Mouse (Mus musculus): ENCODE results near the gene 2810459M11Rik. TPM values are rescaled to one million over a fixed set of nuclear protein-coding genes. Genes with fewer than 3 reads are reported as not detected.
"Not testable (repeated sequence)": the region's sequence is repeated elsewhere in the genome, so short reads cannot be mapped to it uniquely, and the experiment has no call there.

The 2810459M11Rik gene
- polyA plus RNA-seq (2016; fragmentation: Nextera tagmentation; extraction: Ambion mirVana): 0.20 and 0.48 TPM in 2 replicates

DNA sequence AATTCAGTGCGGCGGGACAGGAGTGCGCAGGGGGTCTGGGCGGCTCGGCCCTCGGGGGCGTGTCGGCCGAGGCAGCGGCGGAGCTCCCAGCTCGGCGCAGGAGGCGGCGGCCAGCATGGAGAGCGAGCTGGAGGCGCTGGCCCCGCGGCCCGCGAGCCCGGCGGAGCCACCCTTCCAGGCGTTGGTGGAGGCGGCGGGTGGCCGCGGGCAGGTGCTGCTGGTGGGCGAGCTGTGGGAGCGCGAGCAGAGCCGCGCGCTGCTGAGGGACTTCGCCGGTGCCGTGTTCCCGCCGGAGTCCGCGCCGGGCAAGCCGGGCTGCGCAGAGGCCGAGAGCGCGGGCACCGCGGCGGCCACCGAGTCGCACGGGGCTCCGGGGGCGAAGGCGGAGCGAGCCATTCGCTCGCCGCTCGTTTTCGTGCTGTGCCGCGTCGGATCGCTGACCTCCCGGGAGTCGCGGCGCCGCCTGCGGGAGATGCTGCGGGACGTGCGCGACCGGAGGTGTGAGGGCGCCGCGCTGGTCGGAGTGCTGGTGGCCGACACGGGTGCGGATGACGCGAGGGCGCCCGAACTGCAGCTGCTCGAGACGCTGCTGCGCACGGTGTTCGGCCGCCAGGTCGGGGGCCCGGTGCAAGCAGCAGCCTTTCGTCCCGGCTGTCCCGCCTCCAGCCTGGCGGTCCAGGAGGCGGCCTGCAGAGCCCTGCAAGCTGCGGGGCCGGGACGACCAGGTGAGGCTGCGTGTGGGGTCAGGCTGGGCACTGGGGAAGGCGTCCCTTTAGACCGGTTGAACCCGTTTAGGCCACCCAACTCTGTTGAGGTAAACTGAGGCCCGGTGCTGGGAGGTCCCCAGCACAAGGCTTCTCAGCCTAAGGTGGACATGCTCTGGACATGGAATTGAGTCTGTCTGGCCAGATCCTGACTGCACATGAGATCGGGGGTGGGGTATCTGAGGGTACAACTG lies at the start of gene 2810459M11Rik:
2810459M11Rik (plus strand) TSS at position 16 of the 958 bp plus-strand sequence.
- H3K4me3 ChIP-seq: peak within 1 kb of the TSS; percentile 60
- H3K9ac ChIP-seq (replicated peaks): peak within 1 kb of the TSS; percentile 68
- under 1% methylated on average over 101 of the region's 110 CpGs for WGBS
- peak; percentile 75 for ATAC-seq (ENCODE audit: low FRiP score, low read depth)
- no peak within 1 kb of the TSS for H3K27ac ChIP-seq (replicated peaks)
- peak within 1 kb of the TSS; percentile 99 for H3K4me2 ChIP-seq (replicated peaks)
- peaks cover 61% of the 10 kb centered on the region for H3K27me3 ChIP-seq
- H3K36me3 ChIP-seq: no peaks in the 10 kb centered on the region
- H3K4me1 ChIP-seq: peaks cover 11% of the 10 kb centered on the region
- H3K9me3 ChIP-seq: peaks cover 7% of the 10 kb centered on the region; the same call in 1 of the 2 replicates

DNA sequence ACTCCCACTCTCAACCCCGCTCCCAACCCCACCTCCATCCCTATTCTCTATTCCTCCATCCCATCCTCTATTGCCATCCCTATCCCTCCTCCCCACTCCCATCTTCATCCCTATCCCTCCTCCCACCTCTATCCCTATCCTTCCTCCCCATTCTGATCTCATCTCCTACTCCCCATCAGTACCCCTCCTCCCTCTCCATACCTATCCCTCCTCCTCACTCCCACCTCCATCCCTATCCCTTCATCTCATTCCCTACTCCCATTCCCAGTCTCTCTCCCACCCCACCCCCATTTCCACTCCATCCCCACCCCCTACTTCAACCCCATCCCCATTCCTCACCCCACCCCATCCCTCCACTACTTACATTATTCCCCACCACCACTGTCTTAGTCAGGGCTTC lies 48.4 kb upstream of the 2810459M11Rik start:
- no peaks in the 10 kb centered on the region for H3K36me3 ChIP-seq
- H3K4me3 ChIP-seq: no peak overlapping the region
- H3K9me3 ChIP-seq: no peaks in the 10 kb centered on the region
- no peak overlapping the region for H3K4me2 ChIP-seq (replicated peaks)
- 94% methylated on average over 1 of the region's 1 CpGs for WGBS
- no peak for ATAC-seq (ENCODE audit: low FRiP score, low read depth)
- H3K27ac ChIP-seq (replicated peaks): no peak overlapping the region
- no peaks in the 10 kb centered on the region for H3K4me1 ChIP-seq
- no peaks in the 10 kb centered on the region for H3K27me3 ChIP-seq
- no peak overlapping the region for H3K9ac ChIP-seq (replicated peaks)

DNA sequence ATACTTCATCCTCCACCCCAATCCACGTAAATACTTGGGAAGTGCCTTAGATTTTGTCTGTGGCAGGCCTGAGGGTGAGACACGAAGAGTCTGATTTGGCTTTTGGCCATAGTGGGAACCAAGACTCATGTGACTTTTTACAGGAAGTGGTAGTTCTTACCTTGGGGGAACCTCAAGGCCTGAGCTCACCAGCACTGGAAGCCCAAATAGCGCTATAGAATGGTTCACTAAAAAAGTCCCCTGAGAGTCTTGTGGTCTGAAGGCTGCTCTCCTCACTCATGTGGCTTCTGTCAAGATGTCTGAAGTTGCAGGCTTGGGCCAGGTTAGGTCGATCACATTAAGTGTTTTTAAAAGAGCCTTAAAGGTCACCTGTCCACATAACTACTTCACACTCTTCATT lies 47.7 kb upstream of the 2810459M11Rik start:
- no peak for ATAC-seq (ENCODE audit: low FRiP score, low read depth)
- 91% methylated on average over 4 of the region's 4 CpGs for WGBS
- H3K4me2 ChIP-seq (replicated peaks): no peak overlapping the region
- H3K4me1 ChIP-seq: no peaks in the 10 kb centered on the region
- no peaks in the 10 kb centered on the region for H3K9me3 ChIP-seq
- no peak overlapping the region for H3K4me3 ChIP-seq
- H3K36me3 ChIP-seq: no peaks in the 10 kb centered on the region
- no peak overlapping the region for H3K27ac ChIP-seq (replicated peaks)
- H3K27me3 ChIP-seq: no peaks in the 10 kb centered on the region
- H3K9ac ChIP-seq (replicated peaks): no peak overlapping the region

DNA sequence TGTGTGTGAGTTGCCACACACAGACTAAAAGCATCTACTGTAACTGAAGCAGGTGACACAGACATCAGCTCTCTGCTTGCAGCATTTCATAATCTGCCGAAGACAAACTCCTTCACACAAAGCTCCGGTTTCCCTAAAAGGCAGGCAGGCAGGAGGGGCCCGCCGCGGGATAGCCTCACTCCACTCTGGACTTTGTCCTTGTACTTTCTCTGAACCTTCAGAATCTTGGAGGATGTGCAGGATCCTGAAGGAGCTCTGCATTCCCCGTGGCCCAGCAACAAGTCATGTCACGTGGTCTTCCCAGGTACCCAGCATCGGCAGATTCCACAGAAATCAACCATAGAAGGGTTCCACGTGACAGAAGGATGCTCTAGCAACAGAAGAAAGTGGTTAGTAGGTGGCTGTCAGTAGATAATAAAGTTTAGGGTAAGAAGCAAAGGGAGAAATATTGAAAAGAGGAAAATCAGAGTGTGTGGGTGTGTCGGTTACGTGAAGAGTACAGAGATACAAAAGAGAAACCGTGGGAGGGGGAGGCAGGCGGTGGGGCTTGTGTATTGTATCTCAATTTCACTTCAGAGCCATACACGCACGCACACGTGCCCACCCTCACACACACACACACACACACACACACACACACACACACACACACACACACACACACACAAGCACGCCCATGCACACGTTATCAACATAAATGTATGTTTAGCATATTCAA lies 45.7 kb upstream of the 2810459M11Rik start:
- H3K27me3 ChIP-seq: no peaks in the 10 kb centered on the region
- H3K36me3 ChIP-seq: no peaks in the 10 kb centered on the region
- no peaks in the 10 kb centered on the region for H3K4me1 ChIP-seq
- H3K4me2 ChIP-seq (replicated peaks): no peak overlapping the region
- no peaks in the 10 kb centered on the region for H3K9me3 ChIP-seq
- H3K4me3 ChIP-seq: no peak overlapping the region
- no peak overlapping the region for H3K9ac ChIP-seq (replicated peaks)
- WGBS: 86% methylated on average over 18 of the region's 18 CpGs
- H3K27ac ChIP-seq (replicated peaks): no peak overlapping the region
- no peak for ATAC-seq (ENCODE audit: low FRiP score, low read depth)

DNA sequence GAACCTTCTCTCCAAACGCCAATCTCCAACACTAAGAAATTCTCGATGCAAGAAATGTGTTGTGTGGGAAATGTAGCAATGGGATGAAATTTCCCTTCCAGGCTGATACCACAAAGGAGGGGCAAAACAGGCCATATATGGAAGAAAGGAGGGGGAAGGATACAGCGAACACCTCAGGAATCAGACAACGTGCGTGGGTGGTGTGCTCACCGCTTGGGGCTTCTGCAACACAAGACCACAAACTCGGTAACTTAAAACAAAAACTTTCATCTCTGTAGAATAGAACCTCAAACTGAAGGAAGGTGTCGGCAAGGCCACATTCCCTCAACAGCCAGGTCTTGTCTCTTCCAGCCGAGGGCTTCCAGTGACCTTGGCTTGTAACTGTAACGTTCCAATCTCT lies 40.1 kb upstream of the 2810459M11Rik start:
- H3K36me3 ChIP-seq: no peaks in the 10 kb centered on the region
- H3K27ac ChIP-seq (replicated peaks): no peak overlapping the region
- H3K9me3 ChIP-seq: no peaks in the 10 kb centered on the region
- peaks cover 5% of the 10 kb centered on the region; the same call in 1 of the 2 replicates for H3K4me1 ChIP-seq
- no peak overlapping the region for H3K4me3 ChIP-seq
- 85% methylated on average over 10 of the region's 10 CpGs for WGBS
- H3K9ac ChIP-seq (replicated peaks): no peak overlapping the region
- ATAC-seq (ENCODE audit: low FRiP score, low read depth): no peak
- H3K4me2 ChIP-seq (replicated peaks): no peak overlapping the region
- H3K27me3 ChIP-seq: peaks cover 5% of the 10 kb centered on the region; the same call in 1 of the 2 replicates

DNA sequence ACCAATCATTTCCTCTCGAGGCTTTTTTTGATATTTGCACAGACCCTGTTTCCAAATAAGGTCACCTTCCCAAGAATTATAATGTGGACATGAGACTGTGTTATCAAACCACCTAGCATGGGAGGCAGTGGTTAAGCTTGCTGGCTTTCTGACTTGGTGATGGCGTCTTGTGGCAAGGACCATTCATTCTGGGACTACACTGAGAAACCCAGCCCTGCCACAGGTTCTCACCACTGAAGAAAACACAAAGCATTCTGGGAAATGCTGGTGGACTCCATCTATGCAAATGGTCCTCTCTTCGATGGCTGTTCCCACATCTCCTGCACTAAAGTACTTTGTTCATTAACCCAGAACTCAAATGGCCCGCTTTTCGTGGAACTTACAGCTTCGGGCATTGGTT lies 39.6 kb upstream of the 2810459M11Rik start:
- H3K36me3 ChIP-seq: no peaks in the 10 kb centered on the region
- H3K9ac ChIP-seq (replicated peaks): no peak overlapping the region
- H3K9me3 ChIP-seq: no peaks in the 10 kb centered on the region
- H3K4me2 ChIP-seq (replicated peaks): no peak overlapping the region
- H3K4me3 ChIP-seq: no peak overlapping the region
- no peak for ATAC-seq (ENCODE audit: low FRiP score, low read depth)
- 91% methylated on average over 6 of the region's 6 CpGs for WGBS
- H3K27ac ChIP-seq (replicated peaks): no peak overlapping the region
- H3K27me3 ChIP-seq: peaks cover 5% of the 10 kb centered on the region; the same call in 1 of the 2 replicates
- peaks cover 5% of the 10 kb centered on the region; the same call in 1 of the 2 replicates for H3K4me1 ChIP-seq

DNA sequence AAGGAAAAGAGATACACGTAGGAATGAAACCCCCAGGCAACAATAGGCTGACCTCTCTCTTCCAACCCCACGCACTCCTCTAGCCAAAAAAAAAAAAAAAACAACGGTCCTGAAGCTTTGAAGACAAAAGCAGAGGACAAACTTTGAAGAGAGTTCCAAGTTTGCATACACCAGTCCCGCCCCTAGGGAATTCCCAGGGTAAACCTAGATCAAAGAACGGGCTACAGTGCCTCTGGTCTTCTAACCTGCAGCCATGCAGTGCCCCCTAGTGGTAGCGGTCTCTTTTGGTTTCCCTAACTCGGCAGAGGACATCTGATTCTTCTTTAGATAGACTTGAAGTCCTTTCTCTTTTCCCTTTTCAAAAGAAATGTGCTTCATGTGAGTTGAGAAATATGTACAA lies 37.9 kb upstream of the 2810459M11Rik start:
- Histone ChIP-seq H3K4me2 (replicated peaks) (no peak overlapping the region), H3K4me1 (peaks cover 5% of the 10 kb centered on the region; the same call in 1 of the 2 replicates), H3K9me3 (no peaks in the 10 kb centered on the region), H3K4me3 (no peak overlapping the region), H3K27me3 (peaks cover 5% of the 10 kb centered on the region; the same call in 1 of the 2 replicates), H3K36me3 (no peaks in the 10 kb centered on the region), H3K27ac (replicated peaks) (no peak overlapping the region), H3K9ac (replicated peaks) (no peak overlapping the region)
- WGBS: 3% methylated on average over 7 of the region's 7 CpGs
- ATAC-seq (ENCODE audit: low FRiP score, low read depth): peak; percentile 81

DNA sequence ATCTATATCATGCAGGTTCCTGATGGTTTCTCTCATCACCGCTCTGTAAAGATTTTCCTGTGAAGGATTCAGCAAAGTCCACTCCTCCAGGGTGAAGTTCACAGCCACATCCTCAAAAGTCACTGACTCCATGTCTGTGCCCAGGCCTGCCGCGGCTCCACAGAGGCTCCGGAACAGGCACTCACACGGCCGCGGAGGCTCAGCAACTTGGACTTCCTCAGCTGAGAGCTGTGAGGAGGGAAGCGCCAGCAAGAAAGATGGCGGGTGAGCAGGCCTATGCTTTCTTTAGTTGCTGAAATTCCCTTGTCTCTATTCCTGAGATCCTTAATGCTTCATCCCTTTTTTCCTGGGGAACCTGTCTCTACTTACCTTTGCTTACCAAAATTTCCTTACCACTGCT lies 29.9 kb upstream of the 2810459M11Rik start:
- H3K27ac ChIP-seq (replicated peaks); H3K9me3 ChIP-seq; H3K4me1 ChIP-seq; H3K36me3 ChIP-seq; H3K4me3 ChIP-seq; H3K9ac ChIP-seq (replicated peaks); ATAC-seq (ENCODE audit: low FRiP score, low read depth); H3K4me2 ChIP-seq (replicated peaks): not testable (repeated sequence)
- H3K27me3 ChIP-seq: peaks cover 40% of the 10 kb centered on the region
- WGBS: 94% methylated on average over 9 of the region's 9 CpGs

DNA sequence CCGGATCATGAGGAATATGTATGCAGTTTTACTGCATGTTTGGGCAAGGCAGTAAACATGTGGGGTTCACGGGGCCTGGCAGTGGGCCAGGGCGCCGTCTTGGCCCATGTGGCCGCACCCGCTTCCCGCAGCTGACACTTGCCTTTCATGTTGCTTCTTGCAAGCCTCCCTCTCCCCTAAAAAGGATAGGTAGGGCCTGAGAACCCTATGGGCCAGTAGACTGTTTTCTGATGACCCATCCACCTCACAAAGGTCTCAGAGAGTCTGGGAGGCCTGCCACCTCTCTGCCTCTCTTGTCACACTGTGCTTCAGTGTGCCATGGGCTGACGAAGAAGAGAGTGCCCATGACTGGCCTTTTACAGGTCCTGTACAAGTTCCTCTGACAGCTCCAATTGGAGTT lies 29.1 kb upstream of the 2810459M11Rik start, which contains the start of gene Spata3:
Spata3 (plus strand) TSS at position 301 of the 400 bp plus-strand sequence.
- Histone ChIP-seq H3K27ac (replicated peaks) (no peak within 1 kb of the TSS), H3K4me2 (replicated peaks) (no peak within 1 kb of the TSS), H3K4me1 (peaks cover 9% of the 10 kb centered on the region; the same call in 1 of the 2 replicates), H3K4me3 (no peak within 1 kb of the TSS), H3K27me3 (peaks cover 40% of the 10 kb centered on the region), H3K9me3 (no peaks in the 10 kb centered on the region), H3K9ac (replicated peaks) (no peak within 1 kb of the TSS), H3K36me3 (no peaks in the 10 kb centered on the region)
- ATAC-seq (ENCODE audit: low FRiP score, low read depth): no peak
- WGBS: 95% methylated on average over 8 of the region's 8 CpGs

DNA sequence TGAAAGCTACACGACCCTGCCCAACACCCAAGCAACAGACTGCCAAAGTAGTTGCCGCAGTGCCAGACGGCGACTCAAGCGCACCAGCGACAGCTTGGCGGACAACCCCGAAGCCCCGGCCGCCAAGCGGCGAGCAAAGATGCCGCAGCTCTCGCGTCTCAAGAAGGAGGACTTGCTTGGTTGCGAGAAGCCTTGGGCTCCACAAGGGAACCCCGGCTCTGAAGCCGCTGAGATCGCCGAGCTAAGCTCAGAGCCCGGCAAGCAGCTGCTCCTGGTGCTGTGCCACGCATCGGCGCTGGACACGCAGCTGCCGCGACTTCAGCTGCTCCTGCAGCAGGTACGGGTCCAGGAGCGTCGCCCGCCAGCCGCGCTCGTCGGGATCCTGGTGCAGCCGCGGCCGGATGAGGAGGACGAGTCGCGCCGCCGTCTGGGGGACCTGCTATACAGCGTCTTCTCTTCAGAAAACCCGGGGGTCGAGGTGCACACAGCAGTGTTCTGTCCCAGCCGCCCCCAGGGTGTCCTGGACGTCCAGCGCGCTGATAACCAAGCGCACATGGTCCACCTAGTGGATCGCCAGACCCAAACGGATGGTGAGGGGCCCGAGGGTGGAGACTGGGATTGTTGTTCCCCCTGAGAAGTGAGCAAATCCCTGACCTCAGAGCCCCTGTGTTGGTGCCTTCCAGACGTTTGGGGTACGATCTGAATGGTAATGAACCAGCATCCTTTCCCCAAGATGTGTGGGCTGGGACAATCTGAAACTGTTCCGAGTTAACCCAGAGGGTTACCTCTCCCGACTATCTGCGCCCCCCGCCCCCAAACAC lies 27.2 kb upstream of the 2810459M11Rik start:
- WGBS: 3% methylated on average over 60 of the region's 60 CpGs
- Histone ChIP-seq H3K4me1 (peaks cover 9% of the 10 kb centered on the region; the same call in 1 of the 2 replicates), H3K36me3 (no peaks in the 10 kb centered on the region), H3K9me3 (no peaks in the 10 kb centered on the region), H3K4me3 (peak overlapping the region; percentile 53), H3K9ac (replicated peaks) (peak overlapping the region; percentile 59), H3K27me3 (peaks cover 40% of the 10 kb centered on the region), H3K4me2 (replicated peaks) (peak overlapping the region; percentile 91), H3K27ac (replicated peaks) (no peak overlapping the region)
- ATAC-seq (ENCODE audit: low FRiP score, low read depth): peak; percentile 83

DNA sequence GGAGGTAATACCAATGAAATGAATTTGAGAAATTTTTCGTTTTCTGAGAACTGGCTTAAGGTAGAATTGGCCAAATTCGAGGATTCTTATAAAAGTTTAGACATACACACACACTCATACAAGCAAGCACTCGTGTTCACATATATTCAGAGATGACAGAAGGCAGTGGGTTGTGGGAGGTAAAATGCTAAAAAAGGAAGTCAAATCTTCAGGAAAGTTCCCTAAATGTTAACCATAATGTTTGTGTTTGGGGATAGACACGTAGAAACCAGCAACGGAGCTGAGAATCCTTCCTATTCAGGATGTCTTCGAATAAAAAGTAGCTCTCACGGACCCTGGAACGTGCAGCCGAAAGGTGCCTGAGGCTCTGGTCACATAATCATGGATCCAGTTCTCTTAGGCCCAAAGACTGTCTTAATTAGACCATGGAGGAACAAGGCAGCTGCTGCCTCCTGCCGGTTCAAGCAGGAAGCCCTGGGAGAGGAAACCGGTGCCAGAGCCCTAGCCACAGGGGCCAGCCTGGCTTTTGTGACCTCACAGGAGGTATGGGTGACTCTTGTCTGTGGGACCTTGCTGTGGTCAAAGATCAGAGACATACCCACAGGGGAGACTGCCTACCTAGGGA lies 24.2 kb upstream of the 2810459M11Rik start:
- WGBS: 73% methylated on average over 11 of the region's 11 CpGs
- ATAC-seq (ENCODE audit: low FRiP score, low read depth): no peak
- no peak overlapping the region for H3K9ac ChIP-seq (replicated peaks)
- H3K27me3 ChIP-seq: peaks cover 35% of the 10 kb centered on the region
- no peaks in the 10 kb centered on the region for H3K9me3 ChIP-seq
- H3K4me2 ChIP-seq (replicated peaks): no peak overlapping the region
- H3K36me3 ChIP-seq: no peaks in the 10 kb centered on the region
- peaks cover 9% of the 10 kb centered on the region; the same call in 1 of the 2 replicates for H3K4me1 ChIP-seq
- no peak overlapping the region for H3K27ac ChIP-seq (replicated peaks)
- H3K4me3 ChIP-seq: no peak overlapping the region

Data from midbrain, embryonic 12.5 days (tissue).